Mouse (Mus musculus) adrenal gland, adult 8-10 months (tissue): ENCODE data around the gene Armc12. TPM values are rescaled to one million over a fixed set of nuclear protein-coding genes. Genes with fewer than 3 reads are reported as not detected.

ENCODE experiments used
- microRNA-seq, 2 experiments: library from miRNA; unstranded; fragments of <30 nt; microRNA quantifications; one replicate each; pipeline ENCODE4 v1.2.0; 2022
- total RNA-seq, 4 experiments: library from RNA; stranded (reverse); gene quantifications; 2 replicates each; pipeline ENCODE4 v1.2.4; 2022

Gene Armc12
- total RNA-seq, 4 experiments from 2014 or later: not detected

Small RNA genes within 50 kb of the gene (microRNA-seq; reads per million reads assigned to microRNA genes)
- gene Gm25195 (0 reads per million in 2 experiments), gene Mir6969 (0 reads per million in 2 experiments)

Other genes with a start within 250 kb of the Armc12 start
- 10 to 100 TPM; 24.9 to 45.2 (median 36.2) TPM for gene Fance, start 217.3 kb upstream of the Armc12 start, total RNA-seq
- 100 to 1,000 TPM; 742 to 804 (median 775) TPM for gene Rpl10a, start 202.3 kb upstream of the Armc12 start, total RNA-seq
- gene Tead3, start 180.0 kb upstream of the Armc12 start, total RNA-seq: 10 to 100 TPM in 3 of 4 experiments, 1 to 10 TPM in 1; 8.5 to 21.1 (median 13.3) TPM
- under 1 TPM in 2 of 4 experiments, not detected in 2; 0.16 to 0.49 TPM for gene Tulp1, start 165.6 kb upstream of the Armc12 start, total RNA-seq
- gene Fkbp5, start 13.3 kb upstream of the Armc12 start, total RNA-seq: 100 to 1,000 TPM in 2 of 4 experiments, 10 to 100 TPM in 2; 77.9 to 150 (median 98.7) TPM
- not detected for gene Clpsl2, start 18.6 kb downstream of the Armc12 start, total RNA-seq
- gene Clps, start 30.0 kb downstream of the Armc12 start, total RNA-seq: not detected
- 1 to 10 TPM; 2.6 to 6.7 (median 4.2) TPM for gene Lhfpl5, start 44.8 kb downstream of the Armc12 start, total RNA-seq
- 10 to 100 TPM; 68.4 to 81.5 (median 72.8) TPM for gene Srpk1, start 91.9 kb downstream of the Armc12 start, total RNA-seq
- gene Slc26a8, start 159.4 kb downstream of the Armc12 start, total RNA-seq: 1 to 10 TPM; 1.4 to 3.1 (median 2.5) TPM
- gene Mapk14, start 160.5 kb downstream of the Armc12 start, total RNA-seq: 10 to 100 TPM; 71.9 to 99.0 (median 78.8) TPM
- gene AC170998.1, start 195.3 kb downstream of the Armc12 start, total RNA-seq: 1 to 10 TPM in 3 of 4 experiments, under 1 TPM in 1; 0.58 to 3.7 (median 2.1) TPM
- 100 to 1,000 TPM; 128 to 457 (median 281) TPM for gene Mapk13, start 238.5 kb downstream of the Armc12 start, total RNA-seq